Mouse (Mus musculus): ENCODE measurements around the gene Commd7. TPM values are rescaled to one million over a fixed set of nuclear protein-coding genes. Genes with fewer than 3 reads are reported as not detected.

Commd7 gene
- polyA plus RNA-seq, 1 experiment from 2014 or later, result 70.1 TPM

DNA sequence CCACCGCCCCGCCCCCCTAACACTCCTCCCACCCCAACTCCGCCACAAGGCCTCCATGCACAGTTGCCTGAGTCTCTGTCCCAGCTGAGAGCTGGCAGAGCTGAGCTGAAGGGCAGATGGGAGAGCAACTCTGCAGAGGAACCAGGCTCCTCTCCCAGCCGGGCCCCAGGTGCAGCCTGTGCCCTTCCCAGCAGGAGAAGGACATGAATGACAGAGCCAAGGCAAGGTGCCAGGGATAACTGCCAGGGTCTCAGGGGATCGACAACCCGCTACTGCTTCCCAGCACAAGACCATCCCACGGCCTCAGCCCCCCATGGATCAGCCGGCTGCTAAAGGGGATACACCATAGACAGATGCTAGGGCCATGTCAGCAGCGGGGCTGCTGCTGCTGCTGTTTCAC is 39.4 kb downstream of the Commd7 start:
- no peaks in the 10 kb centered on the region for H3K9me3 ChIP-seq (ENCODE audit: control insufficient read depth, low read length)
- no peak overlapping the region for H3K9ac ChIP-seq (ENCODE audit: low read length)
- H3K4me1 ChIP-seq (replicated peaks; ENCODE audit: control insufficient read depth, insufficient read depth), result no peaks in the 10 kb centered on the region
- no peak overlapping the region for H3K4me2 ChIP-seq (replicated peaks; ENCODE audit: low read depth)
- TF ChIP-seq CTCF (IDR thresholded peaks at IDR 0.05; ENCODE audit: low read depth) (no peak), EP300 (optimal IDR thresholded peaks at IDR 0.05) (no peak)
- ATAC-seq (ENCODE audit: low FRiP score, low TSS enrichment) (no peak), DNase-seq (ENCODE audit: low spot score) (no peak)
- H3K27ac ChIP-seq (replicated peaks), result peak overlapping the region; percentile 40; the same call in 1 of the 2 replicates
- no peak overlapping the region for H3K4me3 ChIP-seq (ENCODE audit: low read depth, low read length)
- no peaks in the 10 kb centered on the region for H3K36me3 ChIP-seq (ENCODE audit: control insufficient read depth, insufficient read depth, low read length)
- 54% methylated on average over 9 of the region's 9 CpGs for WGBS
- H3K27me3 ChIP-seq (ENCODE audit: control insufficient read depth, insufficient read depth, low read length), result no peaks in the 10 kb centered on the region

DNA sequence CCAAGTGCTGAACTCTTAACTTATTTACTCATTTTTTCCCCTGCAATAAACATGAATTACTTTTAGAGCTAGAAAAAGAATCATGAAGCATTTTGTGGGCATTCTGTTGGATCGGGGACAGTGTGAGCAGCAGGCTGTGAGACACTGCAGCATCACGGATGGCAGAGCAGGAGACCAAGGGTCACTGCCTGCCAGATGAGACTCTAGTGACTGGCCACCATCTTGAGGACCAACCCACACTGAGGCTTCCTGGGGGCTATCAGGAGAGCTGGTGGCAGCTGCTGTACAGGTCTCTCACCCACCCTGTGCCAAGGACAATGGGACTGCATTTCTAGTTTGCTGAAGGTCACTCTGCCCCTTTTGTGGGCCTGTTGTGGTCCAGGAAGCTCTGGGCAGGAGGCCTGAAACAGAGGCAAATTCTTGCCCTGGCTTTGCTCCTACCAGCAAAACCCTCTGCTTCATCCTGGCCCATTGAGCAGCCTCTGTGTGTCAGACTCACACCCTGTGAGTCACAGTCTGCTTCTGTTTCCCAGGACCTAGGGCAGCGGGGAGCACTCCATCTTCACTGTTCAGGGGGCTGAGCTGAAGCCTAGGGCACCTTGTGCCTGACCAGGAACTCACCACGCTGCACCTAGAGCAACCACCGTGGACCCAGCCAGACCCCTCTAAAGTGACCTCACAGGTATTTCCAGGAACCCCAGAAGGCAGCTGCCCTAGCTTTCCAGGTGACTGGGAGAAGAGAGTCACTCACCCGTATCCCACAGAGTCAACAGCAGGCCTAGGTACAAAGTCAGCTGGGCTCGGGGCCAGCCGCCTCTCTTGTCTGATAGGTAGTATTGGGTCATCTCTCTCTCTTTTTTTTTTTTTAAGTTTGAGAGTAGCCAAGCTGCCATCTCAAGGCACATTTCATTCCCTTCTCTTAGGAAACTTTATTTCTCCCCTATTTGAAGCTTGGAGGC is 40.2 kb downstream of the Commd7 start:
- ATAC-seq (ENCODE audit: low FRiP score, low TSS enrichment), result peak; percentile 90
- peak; percentile 88 for DNase-seq (ENCODE audit: low spot score)
- Histone ChIP-seq H3K36me3 (ENCODE audit: control insufficient read depth, insufficient read depth, low read length) (no peaks in the 10 kb centered on the region), H3K4me3 (ENCODE audit: low read depth, low read length) (no peak overlapping the region), H3K27me3 (ENCODE audit: control insufficient read depth, insufficient read depth, low read length) (no peaks in the 10 kb centered on the region), H3K9me3 (ENCODE audit: control insufficient read depth, low read length) (no peaks in the 10 kb centered on the region), H3K27ac (replicated peaks) (peak overlapping the region; percentile 84), H3K9ac (ENCODE audit: low read length) (no peak overlapping the region), H3K4me1 (replicated peaks; ENCODE audit: control insufficient read depth, insufficient read depth) (no peaks in the 10 kb centered on the region), H3K4me2 (replicated peaks; ENCODE audit: low read depth) (no peak overlapping the region)
- TF ChIP-seq CTCF (IDR thresholded peaks at IDR 0.05; ENCODE audit: low read depth), result no peak
- TF ChIP-seq EP300 (optimal IDR thresholded peaks at IDR 0.05), result no peak
- WGBS, result 57% methylated on average over 8 of the region's 8 CpGs

DNA sequence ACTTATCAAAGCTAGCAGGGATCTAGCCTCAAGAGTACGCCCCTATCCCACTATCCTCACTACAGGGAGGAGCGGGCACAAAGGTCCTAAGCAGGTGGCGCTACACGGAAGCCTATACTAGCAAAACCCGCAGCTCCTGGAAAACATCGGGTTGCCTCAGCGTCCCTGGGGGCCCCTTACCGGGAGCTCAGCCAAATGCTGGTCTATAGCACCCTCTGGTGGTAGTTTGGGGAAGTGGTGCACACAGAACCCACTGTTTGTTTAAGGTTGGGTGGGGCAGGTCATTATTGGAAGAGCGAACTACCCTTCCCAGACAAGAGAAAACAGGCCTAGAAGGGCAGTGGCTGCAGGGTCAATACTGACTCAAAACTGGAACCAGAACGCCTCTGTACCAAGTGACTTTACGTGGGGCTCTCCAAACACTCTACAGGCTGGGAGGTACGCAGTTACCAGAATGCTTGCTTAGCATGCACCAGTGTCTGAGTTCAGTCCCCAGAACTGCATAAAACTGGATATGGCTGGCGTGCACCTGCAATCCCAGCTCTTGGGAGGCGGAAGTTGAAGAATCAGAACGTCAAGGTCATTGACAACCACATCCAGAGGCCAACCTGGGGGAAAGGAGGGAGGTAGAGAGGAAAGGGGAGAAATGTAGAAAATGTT is 45.9 kb downstream of the Commd7 start:
- Histone ChIP-seq H3K4me2 (replicated peaks; ENCODE audit: low read depth) (peak overlapping the region; percentile 42), H3K9me3 (ENCODE audit: control insufficient read depth, low read length) (no peaks in the 10 kb centered on the region), H3K36me3 (ENCODE audit: control insufficient read depth, insufficient read depth, low read length) (no peaks in the 10 kb centered on the region), H3K27me3 (ENCODE audit: control insufficient read depth, insufficient read depth, low read length) (no peaks in the 10 kb centered on the region), H3K9ac (ENCODE audit: low read length) (0 out of 2 replicates have a peak overlapping the region, but pooled peaks have one; percentile 8), H3K27ac (replicated peaks) (no peak overlapping the region), H3K4me1 (replicated peaks; ENCODE audit: control insufficient read depth, insufficient read depth) (no peaks in the 10 kb centered on the region), H3K4me3 (ENCODE audit: low read depth, low read length) (0 out of 2 replicates have a peak overlapping the region, but pooled peaks have one; percentile 10)
- ATAC-seq (ENCODE audit: low FRiP score, low TSS enrichment) (peak; percentile 86), DNase-seq (ENCODE audit: low spot score) (peak; percentile 88)
- WGBS, result 9% methylated on average over 15 of the region's 15 CpGs
- TF ChIP-seq EP300 (optimal IDR thresholded peaks at IDR 0.05) (no peak), CTCF (IDR thresholded peaks at IDR 0.05; ENCODE audit: low read depth) (peak; percentile 98)

DNA sequence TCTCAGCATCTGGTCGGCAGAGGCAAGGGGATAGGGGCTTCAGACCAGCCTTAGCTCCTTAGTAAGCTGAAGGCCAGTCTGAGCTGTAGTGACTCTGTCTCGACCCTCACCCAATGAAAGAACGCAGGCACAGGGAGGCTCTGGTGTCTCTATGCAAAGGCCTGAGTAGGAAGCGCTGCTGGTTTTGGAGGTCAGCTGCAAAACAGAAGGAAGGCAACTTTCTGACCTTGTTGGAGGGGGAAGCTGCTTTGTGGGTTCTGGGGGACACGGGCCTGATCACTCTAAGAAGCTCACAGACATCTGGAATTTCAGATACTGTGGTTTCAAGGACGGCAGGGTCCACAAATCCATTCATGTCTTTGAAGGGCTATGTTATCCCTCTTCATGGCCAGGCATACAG is 46.6 kb downstream of the Commd7 start:
- ATAC-seq (ENCODE audit: low FRiP score, low TSS enrichment) (no peak), DNase-seq (ENCODE audit: low spot score) (no peak)
- no peak overlapping the region for H3K9ac ChIP-seq (ENCODE audit: low read length)
- no peak for TF ChIP-seq EP300 (optimal IDR thresholded peaks at IDR 0.05)
- no peak for TF ChIP-seq CTCF (IDR thresholded peaks at IDR 0.05; ENCODE audit: low read depth)
- no peak overlapping the region for H3K27ac ChIP-seq (replicated peaks)
- no peaks in the 10 kb centered on the region for H3K4me1 ChIP-seq (replicated peaks; ENCODE audit: control insufficient read depth, insufficient read depth)
- H3K4me2 ChIP-seq (replicated peaks; ENCODE audit: low read depth), result no peak overlapping the region
- no peaks in the 10 kb centered on the region for H3K27me3 ChIP-seq (ENCODE audit: control insufficient read depth, insufficient read depth, low read length)
- 85% methylated on average over 6 of the region's 6 CpGs for WGBS
- no peaks in the 10 kb centered on the region for H3K9me3 ChIP-seq (ENCODE audit: control insufficient read depth, low read length)
- H3K36me3 ChIP-seq (ENCODE audit: control insufficient read depth, insufficient read depth, low read length), result no peaks in the 10 kb centered on the region
- no peak overlapping the region for H3K4me3 ChIP-seq (ENCODE audit: low read depth, low read length)

DNA sequence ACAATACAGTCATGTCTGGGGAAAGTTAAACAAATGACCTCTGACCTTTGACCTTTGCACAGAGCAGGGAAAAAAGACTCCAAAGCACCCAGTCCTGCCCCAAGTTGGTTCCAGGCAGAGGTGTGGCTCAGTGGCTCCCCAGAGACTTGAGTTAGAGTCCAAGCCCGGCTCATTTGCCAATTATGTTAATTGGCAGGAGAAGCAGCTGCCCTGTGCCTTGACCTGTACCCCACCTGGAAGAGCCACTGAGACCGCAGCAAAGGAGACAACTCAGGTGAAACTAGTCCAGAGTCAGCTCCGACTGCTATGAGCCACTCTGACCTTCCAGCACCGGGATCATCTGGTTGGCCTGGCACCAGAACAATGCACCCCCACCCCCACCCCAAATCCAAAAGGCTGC is 48.2 kb downstream of the Commd7 start:
- Histone ChIP-seq H3K27me3 (ENCODE audit: control insufficient read depth, insufficient read depth, low read length) (no peaks in the 10 kb centered on the region), H3K4me1 (replicated peaks; ENCODE audit: control insufficient read depth, insufficient read depth) (no peaks in the 10 kb centered on the region), H3K9me3 (ENCODE audit: control insufficient read depth, low read length) (no peaks in the 10 kb centered on the region), H3K4me2 (replicated peaks; ENCODE audit: low read depth) (no peak overlapping the region), H3K4me3 (ENCODE audit: low read depth, low read length) (no peak overlapping the region), H3K27ac (replicated peaks) (no peak overlapping the region), H3K9ac (ENCODE audit: low read length) (no peak overlapping the region), H3K36me3 (ENCODE audit: control insufficient read depth, insufficient read depth, low read length) (no peaks in the 10 kb centered on the region)
- ATAC-seq (ENCODE audit: low FRiP score, low TSS enrichment) (no peak), DNase-seq (ENCODE audit: low spot score) (no peak)
- TF ChIP-seq EP300 (optimal IDR thresholded peaks at IDR 0.05) (no peak), CTCF (IDR thresholded peaks at IDR 0.05; ENCODE audit: low read depth) (no peak)
- WGBS, result 81% methylated on average over 4 of the region's 4 CpGs
